Mouse (Mus musculus) erythroblast, adult 5-6 weeks (primary cell): Measurements from ENCODE around the gene Gatb. TPM values are rescaled to one million over a fixed set of nuclear protein-coding genes. Genes with fewer than 3 reads are reported as not detected.

Experiments used
- ATAC-seq: replicated peaks from 2 replicates; pipeline ENCODE4 v1.8.0; 2016; ENCODE audit warnings: moderate number of reproducible peaks, mild to moderate bottlenecking, moderate TSS enrichment, inconsistent platforms; ENCODE audit not compliant: poor library complexity, low FRiP score, severe bottlenecking
- total RNA-seq, 2 experiments: library from RNA; stranded (forward) in 1 of 2; stranded (reverse) in 1 of 2; fragments of 150-400 nt in 1 of 2; fragments of 200-764, 138-1000 nt in 1 of 2; gene quantifications; 2 replicates each; pipeline versions ENCODE4 v1.2.3 to v1.2.4; 2015 to 2017; ENCODE audit warnings: low replicate concordance in 2 of 2

Gatb gene
- total RNA-seq, 2 experiments from 2014 or later = 4.6 TPM; not detected in 1

GRCm38 (mm10) chr3:85691134-85691533, 117.2 kb downstream of the Gatb start:
- no peak for ATAC-seq

DNA sequence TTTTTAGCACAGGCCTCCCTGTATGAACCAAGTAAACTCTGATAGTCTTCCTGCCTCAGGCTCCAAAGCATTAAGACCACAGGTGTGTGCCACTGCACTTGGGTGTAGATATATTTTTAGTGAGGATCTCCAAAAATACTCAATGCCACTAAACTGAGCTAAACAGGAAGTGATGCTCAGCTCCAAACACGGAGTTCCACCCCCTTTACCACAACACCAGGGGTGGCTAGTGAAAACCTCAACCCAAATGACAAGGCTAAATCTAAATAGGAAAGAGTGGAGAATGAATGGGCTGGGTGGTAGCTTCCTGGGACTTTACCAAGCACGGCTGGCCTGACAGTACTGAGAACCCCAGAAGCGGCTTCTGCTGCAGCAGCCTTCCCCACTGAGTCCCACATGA, 119.1 kb downstream of the Gatb start:
- no peak for ATAC-seq

DNA sequence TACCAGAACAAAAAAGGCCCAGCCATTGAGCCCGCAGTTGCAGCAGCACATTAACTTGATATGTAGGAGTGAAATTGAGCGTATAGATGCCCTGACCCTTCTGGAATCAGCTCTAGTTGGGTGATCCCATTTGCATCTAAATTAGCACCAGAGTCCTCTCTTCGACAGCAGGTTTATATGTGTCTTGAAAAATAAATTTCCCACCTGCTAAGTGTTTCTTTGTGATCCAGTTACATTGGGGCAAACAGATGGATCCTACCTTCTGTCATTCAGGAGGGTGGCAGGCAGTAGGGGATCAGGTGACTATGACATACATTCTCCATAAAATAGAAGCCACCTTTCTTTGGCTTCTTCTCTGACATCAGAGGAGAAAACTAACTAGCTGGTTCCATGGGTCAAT, 121.1 kb downstream of the Gatb start:
- no peak for ATAC-seq

- ATAC-seq = no peak
Observed at GRCm38 (mm10) chr3:85698496-85698895, 124.6 kb downstream of the Gatb start.

DNA sequence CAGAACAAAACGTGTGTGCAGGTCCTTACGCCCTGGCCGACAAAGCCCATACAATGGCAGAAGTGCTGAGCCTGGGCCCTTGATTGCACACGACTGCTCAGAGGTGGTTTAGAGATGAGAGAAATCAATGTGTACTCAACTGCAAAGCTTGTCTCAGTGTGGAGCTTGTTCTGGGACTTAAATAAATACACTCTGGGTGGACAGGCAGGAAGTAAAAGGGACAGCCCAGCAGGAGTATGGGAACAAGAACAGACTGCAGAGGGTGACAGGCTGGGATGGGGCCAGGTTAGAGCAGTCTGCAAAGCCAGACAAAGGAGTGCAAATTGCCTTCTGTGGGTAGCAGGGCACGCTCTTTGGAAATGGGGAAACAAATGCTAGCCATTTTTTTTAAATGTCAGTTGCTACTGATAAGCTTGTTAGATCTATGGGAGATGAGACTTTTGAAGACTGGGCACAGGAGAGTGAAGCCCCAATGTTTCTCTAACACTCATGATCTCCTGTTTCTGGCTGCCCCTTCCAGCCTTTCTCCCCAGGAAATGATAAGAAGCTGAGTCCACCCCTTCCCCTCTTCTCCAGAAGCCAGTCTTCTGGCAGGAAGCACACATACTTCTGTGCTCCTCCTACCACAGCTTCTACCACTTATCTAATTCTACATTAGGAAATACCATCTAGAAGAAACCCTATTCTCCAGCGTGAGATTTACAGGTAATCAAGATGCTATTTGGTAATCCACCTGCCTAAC, 129.4 kb downstream of the Gatb start:
- ATAC-seq = no peak

Other genes with a start within 250 kb of the Gatb start
- gene Fam160a1, start 243.2 kb downstream of the Gatb start, total RNA-seq (2015; ENCODE audit: low replicate concordance) = not detected in 2 replicates
- gene Fam160a1, start 243.2 kb downstream of the Gatb start, total RNA-seq (2017; ENCODE audit: low replicate concordance) = 0.42 TPM in 1 of 2 replicates, not detected in the other